Mouse (Mus musculus) thymus, adult 2 months (tissue): ENCODE data around the gene Trank1.

Source experiments
- CTCF ChIP-seq: fragments of 200-500 bp; IDR thresholded peaks from 2 replicates; pipeline ENCODE4 v1.5.1; 2012; ENCODE audit warnings: mild to moderate bottlenecking, control low read depth, low read length, moderate library complexity, borderline replicate concordance; ENCODE audit not compliant: control insufficient read depth, poor library complexity, insufficient read depth; ENCODE audit errors: extremely low read depth
- POLR2A ChIP-seq: fragments of 200-500 bp; IDR thresholded peaks from 2 replicates; pipeline ENCODE4 v1.6.1; 2012; ENCODE audit warnings: mild to moderate bottlenecking, low read length, control low read depth, moderate library complexity; ENCODE audit not compliant: control insufficient read depth, poor library complexity, insufficient read depth; ENCODE audit errors: extremely low read depth

- TF ChIP-seq CTCF: no peak
- no peak for TF ChIP-seq POLR2A
Observed at GRCm38 (mm10) chr9:111422567-111422966, 111.0 kb downstream of the Trank1 start.
